Mouse (Mus musculus) gastrocnemius, postnatal 10 days (tissue): ENCODE results near the gene Vax2. TPM values are rescaled to one million over a fixed set of nuclear protein-coding genes. Genes with fewer than 3 reads are reported as not detected.

Experiments
- DNase-seq: peaks from one replicate; pipeline ENCODE4 v3.0.0; 2021; ENCODE audit warnings: mixed read lengths
- long read RNA-seq, 2 experiments: library from polyadenylated mRNA; stranded (forward); transcript quantifications; one replicate each; pipeline ENCODE4 v2.0.0; 2021
- total RNA-seq, 2 experiments: library from RNA; stranded (reverse); gene quantifications; 2 replicates each; pipeline ENCODE4 v1.2.3; 2021

Gene Vax2
- not detected for total RNA-seq
- long read RNA-seq, experiment 1, result 0 reads
- long read RNA-seq, experiment 2, result 0 reads

DNA sequence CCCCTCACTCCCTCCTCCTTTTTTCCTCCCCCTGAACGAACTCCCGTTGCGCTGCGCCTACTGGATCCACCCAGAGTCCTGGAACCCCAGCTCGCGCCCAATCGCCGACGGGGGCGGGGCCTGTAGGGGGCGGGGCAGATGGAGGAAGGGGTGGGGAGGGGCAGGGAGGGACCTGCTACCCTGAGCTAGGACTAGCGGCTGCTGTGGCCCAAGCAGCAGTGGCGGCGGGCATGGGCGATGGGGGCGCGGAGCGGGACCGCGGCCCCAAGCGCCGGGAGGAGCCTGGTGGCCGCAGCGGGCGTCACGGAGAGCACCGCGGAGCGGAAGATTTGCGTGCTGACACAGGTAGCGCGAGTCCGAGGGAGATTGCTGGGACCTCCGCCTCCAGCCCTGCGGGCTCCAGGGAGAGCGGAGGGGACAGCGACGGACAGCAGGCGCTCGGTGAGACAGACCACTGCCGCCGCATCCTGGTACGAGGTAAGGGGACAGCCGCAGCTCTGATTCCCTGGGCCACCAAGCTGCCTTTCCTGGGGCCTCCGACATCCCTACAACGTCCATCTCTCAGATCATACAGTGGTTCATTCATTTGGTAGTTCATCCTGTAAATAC lies at the start of gene Vax2:
TSS of gene Vax2 (plus strand) at position 198 of the 609 bp plus-strand sequence.
- peak; percentile 72 for DNase-seq

DNA sequence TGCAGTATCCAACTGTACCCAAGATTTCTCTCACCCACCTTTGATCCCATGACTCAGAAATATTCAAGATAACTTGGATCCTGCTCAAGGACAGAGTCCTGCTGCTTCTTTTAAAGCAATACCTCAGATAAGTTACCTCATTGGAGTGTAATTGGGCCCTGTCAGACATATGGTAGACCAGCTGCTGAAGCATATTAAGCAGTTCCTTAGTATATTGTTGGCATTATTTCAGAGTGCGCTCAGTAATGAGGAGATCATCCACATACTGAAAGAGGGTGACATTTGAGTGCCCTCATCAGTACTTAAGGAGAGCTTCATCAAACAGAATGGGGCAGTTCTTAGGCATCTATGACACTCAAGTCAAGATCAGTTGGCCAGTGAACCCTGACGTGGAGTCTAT lies 46.1 kb upstream of the Vax2 start:
- no peak for DNase-seq

DNA sequence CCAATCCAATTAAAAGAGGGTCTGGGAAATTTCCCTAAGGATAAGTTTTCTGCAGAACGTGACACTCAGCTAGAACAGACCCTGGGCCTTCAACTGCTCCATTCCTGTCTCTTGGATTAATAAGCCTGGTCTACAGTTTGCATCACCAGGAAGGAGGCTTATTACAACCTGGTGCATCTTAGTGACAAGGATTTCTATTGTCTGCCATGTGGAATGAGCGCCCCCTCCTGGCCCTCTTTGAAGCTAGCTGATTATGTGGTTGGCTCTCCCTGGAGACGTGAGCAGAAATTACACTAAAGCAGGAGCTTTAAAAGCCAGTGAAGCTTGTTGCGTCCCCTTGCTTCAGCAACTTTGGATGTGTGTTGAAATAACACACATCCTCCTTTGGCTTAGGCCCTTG lies 37.7 kb upstream of the Vax2 start:
- DNase-seq, result peak; percentile 77

DNA sequence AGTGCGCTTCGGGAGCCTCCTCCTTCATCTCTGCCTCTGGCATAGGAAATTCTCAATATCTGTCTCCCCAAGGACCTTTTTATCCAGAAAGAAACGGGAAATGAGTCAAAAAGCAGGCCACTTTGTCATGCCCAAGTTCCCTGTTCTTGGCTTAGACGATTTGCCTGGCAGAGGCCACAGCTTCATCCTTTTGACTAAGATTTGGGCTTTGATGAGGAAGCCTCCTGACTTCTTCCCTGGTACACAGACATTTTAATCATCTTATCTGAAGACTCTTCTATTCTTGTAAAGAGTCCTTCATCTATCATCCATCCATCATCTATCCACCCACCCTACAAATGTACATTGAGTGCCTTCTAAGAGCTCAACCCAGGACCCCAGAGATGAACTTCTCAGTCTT lies 33.3 kb upstream of the Vax2 start, which contains the start of gene Cd207:
TSS of gene Cd207 (minus strand) at position 101 of the 400 bp plus-strand sequence.
- no peak for DNase-seq

DNA sequence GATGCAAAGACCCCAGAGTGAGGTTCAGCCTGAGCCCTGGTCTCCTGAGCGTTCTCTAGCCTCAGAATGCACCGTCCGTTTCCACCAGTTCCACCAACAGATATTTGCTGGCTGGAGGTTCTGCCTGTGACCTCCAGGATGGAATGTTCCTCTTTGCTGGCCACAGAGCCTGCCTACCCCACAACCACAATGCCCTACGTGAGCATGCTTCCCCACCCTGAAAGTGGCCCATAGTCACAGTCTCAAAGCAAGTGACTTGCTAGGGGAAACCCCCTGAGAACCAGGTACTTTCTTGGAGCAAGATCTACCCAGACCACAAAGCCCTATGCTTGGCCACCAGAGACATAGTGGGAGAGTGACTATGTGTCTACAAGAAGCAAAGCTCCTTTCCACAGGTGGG lies 21.7 kb upstream of the Vax2 start:
- DNase-seq, result no peak

DNA sequence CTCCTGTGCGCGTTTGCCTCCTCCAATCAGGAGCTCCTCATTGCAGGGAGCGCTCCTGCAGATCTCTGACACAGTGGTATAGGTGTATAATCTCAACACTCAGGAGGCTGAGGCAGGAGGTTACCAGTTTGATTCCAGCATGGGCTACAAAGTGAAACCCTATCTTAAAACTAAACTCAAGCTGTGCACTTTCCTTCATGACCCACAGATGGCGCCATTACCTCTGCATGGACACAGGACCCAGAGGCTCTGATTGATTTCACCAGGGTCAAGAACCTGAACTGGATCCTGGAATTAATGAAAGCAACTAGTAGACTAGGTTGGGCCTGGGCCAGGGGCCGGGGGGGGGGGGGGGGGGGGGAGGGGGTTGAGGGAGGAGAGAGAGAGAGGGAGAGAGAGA lies 20.8 kb upstream of the Vax2 start:
- peak; percentile 37 for DNase-seq

DNA sequence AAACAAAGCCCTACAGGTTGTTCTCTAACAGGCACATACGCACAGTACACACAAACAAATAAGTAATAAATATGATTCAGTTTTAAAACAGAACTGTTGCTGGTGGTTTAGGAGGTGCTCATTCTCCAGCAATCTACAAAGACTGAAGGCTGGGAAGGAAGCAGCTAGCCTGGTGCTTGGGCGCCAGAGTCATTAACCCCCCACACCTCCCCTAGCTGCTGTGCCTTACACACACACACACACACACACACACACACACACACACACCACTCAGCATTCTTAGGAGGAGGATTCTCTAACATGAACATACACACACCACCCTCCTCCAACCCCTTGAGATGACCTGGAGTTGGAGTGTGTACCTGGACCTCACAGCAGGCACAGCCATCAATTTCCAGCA lies 20.1 kb upstream of the Vax2 start:
- no peak for DNase-seq

DNA sequence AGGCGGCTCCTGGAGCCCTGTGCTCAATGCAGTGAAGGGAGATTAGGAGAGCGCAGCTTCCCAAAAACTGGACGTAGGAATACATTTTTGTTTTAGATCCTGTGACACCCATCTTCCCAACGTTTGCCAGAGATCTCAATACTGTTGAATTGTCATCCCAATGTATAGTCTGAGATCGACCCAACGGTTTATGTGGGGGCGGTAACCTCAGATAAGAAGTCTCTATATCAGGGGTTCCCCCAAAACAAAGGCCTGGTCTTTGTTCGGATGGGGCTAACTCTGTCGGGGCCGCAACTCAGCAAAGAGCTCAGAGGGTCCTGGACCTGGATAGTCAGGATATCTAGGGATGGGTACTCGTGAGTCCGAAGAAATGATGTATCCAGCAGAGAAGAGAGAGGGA lies 18.1 kb upstream of the Vax2 start:
- DNase-seq, result no peak

DNA sequence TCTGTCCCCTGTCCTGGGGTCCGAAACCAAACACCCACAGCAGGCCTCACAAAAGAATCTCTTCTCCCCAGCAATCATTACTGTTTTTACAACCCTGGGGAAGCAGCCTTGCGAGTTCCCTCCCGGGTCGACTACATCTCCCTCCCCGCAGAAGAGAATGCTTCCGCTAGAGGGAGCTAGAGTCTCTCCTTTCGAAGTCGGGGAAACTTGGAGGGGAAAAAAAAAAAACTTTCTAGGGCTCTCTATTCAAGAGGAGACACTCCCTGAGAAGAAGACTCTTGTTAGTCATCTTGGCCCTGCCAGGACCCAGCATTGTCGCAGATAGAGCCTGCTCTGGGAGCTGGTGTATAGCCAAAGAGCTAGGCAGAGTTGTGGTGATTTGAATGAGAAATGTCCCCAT lies 17.2 kb upstream of the Vax2 start:
- peak; percentile 58 for DNase-seq

DNA sequence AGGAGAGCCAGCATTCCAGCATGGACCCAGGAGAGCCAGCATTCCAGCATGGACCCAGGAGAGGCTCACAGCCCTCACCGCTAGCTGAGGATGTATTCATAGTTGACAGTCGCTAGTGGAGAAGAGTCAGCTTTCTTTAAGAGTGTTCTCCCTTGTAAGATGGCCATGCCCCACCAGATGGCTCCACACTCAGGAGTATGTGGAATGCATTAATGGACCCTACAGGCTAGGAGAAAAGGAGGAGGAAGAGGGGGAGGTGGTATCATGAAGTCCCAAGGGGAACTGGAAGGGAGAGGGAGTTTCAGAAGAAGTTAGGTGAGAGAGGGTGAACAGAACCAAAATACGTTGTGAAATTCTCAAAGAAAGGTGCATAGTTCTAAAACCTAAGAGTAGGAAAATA lies 15.3 kb upstream of the Vax2 start:
- DNase-seq, result no peak

DNA sequence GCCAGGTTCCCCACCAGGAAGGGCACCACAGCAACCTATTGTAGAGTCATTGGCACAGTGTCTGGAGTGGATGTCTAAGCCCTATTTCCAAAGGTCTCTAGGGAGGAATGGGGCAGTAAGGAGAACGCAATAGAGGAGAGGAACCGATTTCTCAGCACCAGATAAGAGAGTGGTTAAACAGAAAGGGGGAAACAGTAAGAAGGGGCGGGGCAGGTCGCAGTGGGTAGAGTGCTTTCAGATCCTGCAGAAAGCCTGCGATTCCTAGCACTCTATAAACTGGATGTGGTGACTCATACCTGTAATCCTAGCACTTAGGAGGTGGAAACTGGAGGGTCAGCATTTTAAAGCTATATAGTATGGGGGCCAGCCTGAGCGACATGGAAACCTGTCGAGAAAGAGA lies 14.4 kb upstream of the Vax2 start:
- DNase-seq, result no peak

DNA sequence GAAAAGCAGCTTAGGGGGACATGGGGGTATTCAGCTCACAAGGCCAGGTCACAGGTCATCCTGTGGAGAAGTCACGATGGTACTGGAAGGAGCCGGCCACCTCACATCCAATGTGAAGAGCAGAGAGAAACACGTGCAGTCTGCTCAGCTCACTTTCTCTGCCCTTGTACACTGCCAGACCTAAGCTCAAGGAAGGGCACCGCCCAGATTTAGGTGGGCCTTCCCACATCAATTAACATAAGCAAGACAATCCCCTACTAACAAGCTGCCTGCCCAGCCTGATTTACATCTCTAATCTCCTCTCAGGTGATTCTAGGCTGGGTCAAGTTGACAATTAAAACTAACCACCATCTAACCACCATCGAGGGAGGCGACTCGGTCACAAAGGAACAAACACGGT lies 13.1 kb upstream of the Vax2 start:
- no peak for DNase-seq

DNA sequence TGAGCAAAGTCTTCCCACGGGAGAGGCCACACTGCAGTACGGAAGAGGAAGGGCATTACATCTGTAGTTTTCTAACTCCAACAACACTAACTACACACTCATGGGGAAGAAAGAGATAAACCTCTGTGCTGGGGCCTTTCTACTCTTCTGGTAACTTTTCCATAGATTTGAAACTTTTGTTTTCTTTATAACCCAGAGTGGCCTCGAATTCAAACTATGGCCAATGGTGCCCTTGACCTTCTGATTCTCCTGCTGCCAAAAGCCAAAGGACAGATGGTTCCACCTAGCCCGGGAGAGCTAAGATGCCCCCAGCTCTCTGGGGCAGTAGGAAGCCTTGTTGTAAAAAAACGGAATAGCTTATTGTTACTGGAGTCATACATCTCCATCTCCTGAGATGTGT lies 11.1 kb upstream of the Vax2 start:
- DNase-seq, result no peak

DNA sequence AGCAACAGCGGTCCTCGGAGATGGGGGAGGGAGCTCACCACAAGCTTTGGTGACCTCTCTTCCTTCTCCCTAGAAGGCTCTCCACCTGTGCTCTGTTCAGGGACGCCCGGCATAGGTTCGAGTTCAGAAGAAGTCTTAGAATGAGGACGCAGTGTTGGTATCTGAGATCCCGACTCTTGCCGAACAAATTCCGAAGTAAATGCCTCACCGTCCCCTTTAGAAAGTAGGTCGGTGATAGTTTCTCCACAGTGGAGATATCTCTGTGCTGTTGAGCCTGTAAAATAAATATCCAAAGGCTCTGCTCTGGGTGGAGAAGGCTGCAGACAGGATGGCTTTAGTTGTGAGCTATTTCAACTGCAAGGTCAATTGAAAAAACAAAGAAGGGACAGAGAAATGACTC lies 10.1 kb upstream of the Vax2 start:
- no peak for DNase-seq

DNA sequence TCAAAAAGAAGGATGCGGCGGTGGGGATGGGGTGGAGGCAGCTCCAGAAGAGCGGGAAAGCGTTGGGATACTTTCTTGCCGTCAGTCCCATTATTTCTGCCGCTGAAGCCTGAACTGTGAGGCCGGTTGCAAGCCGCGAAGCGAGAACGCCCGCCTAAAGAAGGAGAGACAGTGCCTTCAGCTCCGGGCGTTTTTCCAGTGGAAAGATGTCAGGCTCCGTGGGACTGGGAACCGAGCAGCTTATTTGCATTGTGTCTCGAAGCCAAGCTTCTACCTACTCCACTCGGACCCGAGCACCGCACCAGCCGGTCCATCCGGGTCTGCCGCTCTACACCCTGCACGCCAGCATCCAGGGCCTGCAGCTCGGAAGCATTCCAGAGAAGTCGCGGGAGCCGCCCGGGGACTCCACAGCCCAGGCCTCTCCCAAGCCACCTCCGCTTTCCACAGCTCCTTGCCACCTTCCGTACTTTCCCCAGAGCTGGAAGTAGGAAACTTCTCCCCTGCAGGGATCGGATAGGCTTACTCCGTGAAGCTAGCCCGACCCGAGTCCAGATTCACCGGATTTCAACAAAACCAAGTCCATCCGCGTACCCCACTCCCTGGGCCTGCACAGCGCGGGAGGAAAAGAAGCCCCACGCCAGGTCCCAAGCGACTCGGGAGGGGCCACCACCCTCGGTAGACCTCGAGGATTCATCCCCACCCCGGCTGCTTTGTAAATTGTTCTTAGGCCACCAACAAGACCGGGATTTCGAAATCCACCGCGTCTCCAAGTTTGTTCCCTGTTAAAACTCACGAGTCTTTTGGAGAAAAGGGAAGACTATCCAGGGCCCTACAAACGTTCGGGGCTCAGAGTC lies 8.7 kb upstream of the Vax2 start:
- peak; percentile 9 for DNase-seq

DNA sequence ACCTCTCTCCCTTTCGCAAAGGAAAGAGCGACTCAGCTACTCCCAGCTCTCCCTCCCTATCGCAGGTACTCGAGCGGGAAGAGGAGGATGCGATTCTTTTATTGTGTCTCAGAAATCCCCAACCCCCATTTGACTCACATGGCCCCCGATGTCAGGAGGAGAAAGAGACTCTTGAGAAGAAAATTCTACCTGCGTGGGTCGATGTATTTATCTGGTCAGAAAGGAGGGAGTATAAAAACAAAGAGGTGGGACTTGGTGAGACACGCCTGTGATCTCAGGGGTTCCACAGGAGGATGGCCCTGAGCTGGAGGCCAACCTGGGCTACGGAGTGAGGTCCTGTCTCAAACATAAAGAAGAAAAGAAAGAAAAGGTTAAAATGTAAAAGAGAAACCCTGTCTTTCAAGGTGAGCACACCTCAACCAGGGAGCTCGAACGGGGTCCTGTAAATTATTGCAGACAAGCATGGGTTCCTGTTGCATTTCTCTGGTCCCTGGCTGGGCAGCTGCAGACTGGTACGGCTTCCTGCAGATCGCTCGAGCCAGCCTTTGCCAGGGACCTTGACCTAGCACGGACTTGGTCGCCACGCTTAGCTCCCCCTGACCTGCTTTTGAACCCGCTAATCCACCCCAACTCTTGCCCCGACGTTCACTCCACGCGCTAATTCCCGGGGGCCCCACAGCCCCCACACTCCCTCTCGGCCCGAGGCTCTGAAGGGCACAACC lies 7.9 kb upstream of the Vax2 start:
- DNase-seq, result no peak

DNA sequence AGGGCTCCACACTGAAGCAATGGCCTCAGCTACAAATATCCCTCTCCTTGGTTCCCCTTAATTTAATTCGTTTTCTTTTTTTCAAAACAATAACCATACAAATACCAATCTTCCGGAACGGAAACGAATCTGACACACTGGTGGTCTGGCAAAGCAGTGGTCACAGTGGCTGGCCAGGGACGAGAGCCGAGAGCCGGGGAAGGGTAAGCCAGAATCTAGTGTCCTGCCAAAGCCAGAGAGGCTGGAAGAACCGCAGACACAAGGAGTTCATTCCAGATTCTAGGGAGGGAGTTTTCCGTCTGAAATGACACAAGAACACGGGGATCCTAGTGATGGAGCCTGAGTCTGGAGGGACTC lies 7.4 kb upstream of the Vax2 start:
- no peak for DNase-seq

DNA sequence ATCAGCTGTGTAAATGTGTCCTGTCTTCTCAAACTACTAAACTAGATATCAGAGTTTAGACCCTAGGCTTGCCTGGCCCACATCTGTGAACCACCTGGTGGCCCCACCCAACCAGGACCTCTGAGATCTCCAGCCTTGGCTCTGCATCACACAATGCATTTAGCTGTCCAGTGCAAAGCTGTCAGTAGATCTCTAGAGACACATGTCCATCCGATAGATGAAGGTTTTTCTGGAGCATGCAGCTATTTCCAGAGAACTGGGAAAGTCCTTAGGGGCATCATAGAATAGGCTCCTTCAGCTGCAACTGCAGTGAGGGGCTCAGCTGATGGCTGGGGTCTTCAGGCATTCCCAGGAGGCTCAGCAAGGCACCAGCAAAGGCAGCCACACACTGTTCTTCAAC lies 6.8 kb upstream of the Vax2 start:
- DNase-seq, result no peak

DNA sequence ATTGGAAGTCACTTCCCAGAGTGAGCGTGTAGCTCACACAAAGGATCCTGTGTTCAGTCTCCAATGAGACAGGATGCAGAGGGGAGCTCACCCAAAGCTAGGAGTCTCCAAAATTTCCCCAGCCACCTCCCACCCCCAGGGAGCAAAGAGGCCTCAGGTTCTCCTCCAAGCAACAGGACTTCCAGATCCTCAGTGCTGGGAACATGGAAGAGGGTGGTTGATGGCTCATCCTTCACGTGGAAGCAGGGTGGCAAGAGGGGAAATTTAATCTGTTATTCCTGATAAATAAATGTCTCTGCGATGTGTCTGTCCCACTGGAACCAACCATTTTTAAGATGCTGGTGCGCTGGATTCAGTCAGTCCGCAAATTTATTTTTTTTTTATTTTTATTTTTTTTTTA lies 6.4 kb upstream of the Vax2 start:
- DNase-seq, result no peak

DNA sequence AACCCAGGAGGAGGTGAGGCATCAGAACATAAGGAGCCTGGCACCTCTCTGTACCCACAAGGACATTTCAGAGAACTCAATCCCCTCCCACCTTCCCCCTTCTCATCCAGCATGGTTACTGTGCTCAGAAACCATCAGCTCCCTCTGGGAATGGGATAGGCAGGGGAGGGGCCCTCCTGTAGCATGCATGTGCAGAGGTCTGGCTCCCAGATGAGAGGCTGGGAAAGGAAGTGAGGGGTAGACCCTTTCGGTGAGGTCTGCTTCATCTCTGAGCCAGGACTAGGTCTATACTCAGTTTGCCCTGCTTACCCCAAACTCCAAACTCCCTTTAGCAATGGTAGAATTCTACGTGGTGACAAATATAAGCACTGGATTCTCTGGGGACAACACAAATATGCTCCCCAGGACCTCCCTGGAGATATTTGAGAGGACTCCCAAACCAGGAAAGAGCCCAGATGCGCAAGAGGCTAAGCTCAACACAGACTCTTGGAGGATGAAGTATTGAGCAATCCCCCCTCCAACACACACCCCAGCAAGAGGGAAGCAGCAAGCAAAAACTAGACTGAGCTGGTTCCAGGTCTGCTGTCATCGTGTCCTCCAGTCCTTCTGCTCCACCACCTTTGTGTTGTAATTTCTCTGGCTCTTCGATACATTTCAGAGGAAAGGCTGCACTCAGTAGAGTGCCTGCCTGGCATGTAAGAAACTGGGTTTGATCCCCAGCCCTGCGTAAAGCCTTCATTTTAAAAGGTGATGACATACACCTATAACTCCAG lies 3.1 kb upstream of the Vax2 start:
- no peak for DNase-seq

DNA sequence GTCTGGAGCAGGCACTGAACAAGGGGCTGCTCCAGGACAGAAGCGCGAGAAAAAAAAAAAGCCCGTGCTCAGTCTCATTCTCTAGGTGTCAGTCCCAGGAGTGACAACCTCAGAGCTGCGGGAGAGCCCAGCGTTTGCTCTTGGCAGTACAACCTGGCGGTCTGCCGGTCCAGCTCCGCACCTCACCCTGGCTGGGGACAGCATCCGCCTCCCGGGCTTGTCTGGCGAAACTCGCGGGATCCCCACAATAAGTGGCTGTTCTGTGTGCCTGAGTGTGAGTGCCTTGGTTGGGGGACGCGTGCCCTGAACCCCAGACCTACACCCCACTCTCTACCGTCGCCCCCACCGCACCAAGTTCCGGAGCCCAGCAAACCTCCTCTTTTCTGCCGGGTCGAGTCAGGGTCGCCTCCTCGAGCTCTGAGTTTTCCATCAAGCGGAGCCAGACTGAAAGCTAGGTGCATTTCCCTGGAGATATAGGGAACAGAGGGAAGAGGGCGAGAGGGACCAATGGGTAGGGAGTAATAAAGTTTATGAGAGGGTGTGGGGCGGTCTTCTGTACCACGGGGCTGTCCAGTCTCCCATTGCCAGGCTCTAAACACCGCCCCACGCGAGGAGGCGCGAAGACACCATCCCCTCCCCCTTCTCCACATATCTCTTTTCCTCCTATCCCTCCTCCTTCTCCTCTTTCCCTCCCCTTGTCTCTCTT lies 550 bp upstream of the Vax2 start:
- no peak for DNase-seq
